Mouse (Mus musculus): ENCODE data around the gene Naaladl2.
"Not testable (repeated sequence)": the region's sequence is repeated elsewhere in the genome, so short reads cannot be mapped to it uniquely, and the experiment has no call there.

The Naaladl2 gene

DNA sequence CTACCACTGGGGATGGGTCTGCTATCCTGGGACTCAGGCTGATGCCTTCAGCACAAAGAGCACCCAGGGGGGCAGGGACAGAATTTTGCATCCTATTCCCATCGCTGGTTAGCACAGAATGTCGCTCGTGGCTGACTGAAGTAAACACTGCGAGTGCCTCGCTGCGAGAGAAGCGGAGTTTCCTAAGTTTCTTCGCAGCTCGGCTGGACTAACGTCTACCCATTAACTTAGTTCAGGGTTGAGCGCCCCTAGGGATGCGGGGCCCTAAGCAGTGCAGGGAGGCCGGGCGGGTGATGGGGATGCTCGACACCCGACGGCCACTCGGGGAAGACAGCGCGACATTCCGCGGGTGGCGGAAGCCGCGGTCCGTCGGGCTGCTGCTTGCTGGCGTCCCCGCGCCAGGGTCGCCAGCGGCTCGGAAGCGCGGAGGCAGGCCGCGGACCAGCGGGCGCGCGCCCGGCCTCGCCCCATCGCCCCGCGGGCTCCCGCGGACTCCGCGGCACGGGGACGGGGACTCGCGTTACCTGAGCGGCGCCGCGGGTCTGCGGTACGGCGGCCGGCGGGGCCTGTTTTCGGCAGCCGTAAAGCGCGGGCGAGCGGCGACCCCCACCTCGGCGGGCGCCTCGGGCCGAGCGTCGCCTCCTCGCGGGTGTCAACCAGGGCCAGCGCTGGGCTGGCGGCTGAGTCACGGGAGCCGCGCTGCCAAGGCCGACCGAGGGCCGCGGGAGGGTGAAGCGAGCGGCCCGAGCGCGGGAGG, at the start of gene Naaladl2:
TSS of gene Naaladl2 (minus strand) at position 707 of the 757 bp plus-strand sequence.
- DNase-seq (ENCODE audit: low read depth, low spot score), result no peak

DNA sequence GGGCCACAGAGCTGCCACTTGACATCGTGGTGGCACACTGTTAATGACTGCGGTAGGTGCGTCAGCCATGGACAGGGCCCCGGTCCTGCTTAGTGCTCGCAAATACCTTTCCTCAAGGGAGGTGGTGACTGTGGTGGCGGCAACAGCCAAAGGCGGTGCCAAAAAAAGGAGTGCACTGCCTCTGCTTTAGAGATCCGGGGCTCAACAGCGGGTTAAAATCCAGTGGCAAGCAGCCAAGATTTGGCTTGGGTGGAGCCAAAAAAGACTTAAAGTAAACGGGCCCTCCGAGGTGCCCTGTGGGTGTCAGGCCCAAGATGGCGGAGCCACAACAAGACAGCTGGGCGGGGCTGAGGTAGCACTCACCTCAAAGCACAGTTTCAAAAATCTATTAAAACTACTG, 7.7 kb upstream of the Naaladl2 start:
- DNase-seq (ENCODE audit: low read depth, low spot score), result no peak

DNA sequence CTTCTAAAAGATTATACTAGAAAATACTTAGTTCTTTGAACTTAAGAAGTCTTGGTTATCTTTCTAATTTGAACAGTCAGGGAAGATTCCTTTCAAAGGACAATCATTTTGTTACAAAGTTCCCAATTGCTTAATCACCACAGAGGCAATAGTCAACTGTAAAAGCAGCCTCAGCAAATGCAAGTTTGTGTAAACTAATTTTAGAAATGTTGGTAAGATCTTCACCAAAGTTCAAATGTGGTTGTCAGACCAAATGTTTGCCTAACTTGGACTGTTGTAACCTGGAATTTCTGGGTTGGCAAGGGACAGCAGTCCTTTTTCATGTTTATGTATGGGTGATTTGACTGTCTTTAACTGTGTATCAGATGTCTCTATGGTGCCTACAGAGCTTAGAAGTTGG, 3.2 kb upstream of the Naaladl2 start:
- no peak for DNase-seq (ENCODE audit: low read depth, low spot score)

DNA sequence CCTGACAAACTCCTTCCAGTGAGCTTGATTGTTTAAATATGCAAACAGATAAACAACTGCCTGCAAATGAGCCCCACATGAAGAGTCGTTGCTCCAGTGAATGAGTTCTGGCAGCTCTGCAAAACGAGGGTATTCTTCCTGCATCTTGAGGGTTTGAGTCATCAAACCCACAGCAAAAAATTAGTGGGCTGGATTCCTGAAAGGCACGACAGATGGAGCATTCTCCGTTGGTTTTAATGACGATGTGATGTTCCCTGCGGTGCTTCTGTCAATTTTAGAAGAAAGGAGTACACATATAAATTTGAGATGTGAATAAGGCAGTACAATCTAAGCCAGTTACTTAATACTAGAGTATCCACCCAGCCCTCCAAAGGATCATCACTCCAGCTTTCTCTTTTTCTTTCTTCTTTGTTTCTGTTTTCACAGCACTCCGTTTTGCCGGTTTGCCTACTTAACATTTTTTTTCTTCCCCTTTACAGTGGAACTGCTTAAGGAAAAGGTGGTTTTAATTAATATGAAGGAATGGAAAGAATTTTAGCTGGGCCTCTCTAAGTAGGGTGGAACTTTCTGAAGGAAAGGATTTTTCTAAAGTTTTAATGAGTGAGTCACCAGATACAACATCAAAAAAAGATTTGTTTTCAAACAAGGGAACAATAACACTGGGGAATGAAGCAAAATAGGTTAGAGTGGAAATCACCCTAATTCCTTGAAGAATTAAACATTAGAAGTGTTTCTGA, 1.1 kb upstream of the Naaladl2 start:
- no peak for DNase-seq (ENCODE audit: low read depth, low spot score)

DNA sequence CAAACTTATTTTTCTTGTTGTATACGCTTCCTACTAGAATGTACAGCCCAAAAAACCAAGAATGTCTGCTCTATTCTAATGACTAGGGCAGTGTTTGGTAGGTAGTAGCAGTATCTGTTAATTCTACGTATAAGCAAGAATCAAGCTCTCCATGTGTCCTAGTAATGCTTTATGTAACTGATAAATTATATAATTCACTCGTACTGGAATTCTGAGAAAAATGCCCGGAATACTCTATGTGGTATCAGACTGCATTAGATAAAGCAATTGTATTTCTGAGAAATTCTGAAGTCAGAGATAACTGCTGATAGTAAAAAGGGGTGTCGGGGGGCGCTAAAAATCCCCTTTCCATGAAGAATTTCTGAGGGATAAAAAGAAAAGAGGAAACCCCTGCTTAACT, 950 bp downstream of the Naaladl2 start:
- no peak for DNase-seq (ENCODE audit: low read depth, low spot score)

DNA sequence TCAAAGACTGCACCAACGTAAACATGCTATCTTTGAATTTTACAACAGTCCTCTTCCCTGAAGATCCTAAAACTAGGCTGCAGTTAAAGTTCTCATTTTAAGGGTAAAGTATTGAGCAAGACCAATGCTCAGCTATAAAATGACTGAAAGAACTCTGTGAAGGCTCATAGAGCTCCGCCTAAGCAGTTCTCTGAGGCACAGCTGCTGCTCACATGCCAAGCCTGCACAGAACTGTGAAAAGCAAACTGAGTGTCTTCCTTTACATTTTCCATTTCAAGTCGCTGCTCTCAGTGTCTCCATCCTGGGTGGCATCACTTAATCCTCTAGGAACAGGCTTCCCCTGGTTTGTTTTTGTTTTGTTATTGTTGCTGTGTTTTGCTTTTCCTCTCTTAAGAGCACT, 12.2 kb downstream of the Naaladl2 start:
- DNase-seq (ENCODE audit: low read depth, low spot score), result no peak

DNA sequence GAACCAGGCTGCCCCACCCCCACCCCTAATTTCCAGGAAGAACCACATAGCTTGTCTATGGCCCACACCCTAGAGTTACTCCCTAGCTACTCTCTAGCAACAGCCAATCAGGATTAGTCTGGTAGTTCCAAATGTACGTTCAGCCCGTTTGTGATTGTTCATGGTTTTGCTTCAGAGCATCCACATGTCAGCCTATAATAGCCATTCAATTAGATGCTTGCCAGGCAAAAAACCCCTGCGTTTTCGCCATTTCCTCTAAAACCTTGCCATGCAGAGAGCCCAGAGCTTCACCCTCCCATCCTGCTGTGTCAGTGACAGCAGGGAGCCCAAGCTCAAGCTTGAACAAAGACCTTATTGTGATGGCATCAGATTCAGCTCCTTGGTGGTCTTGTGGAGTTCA, 16.2 kb downstream of the Naaladl2 start:
- DNase-seq (ENCODE audit: low read depth, low spot score), result no peak

DNA sequence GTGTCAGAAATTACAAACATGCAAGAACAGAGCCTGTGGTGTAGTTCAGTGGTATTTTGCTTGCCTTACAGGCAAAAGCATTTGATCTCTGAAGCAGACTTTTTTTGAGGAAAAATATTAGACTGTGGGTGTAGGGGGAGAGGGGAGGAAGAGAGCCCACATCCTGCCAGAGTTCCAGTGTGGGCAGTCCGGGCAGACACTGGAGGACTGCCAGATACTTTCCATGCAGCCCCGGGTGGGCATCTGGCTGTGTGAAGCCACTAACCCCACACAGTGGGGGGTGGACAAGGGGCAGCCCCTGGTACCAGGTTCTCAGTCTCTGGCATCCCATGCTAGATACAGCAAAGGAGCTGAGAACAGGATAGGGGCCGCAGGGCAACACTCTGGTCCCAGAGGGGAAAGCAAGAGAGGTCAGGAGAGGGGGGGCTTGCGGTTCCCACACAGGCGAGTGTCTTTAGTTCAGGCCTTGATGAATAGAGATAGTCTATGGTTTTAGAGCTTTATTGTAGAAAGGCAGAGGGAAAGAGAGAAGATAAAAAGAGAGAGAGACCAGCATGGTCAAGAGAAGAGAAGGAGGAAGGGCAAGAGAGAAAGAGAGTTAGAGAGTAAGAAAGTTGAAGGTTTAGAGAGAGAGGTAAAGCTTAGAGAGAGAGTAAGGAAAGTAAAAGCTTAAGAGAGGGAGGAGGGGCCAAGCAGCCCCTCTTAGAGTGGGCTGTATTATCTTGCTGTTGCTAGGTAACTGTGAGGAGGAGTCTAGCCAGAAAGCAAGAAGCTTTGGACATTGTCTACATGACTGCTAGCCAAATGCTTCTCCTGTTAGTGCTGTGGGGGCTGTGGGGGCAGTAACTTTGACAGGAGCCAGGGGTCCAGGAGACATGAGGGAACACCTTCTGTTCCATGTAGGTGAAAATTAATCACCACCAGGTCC, 18.9 kb downstream of the Naaladl2 start:
- no peak for DNase-seq (ENCODE audit: low read depth, low spot score)

DNA sequence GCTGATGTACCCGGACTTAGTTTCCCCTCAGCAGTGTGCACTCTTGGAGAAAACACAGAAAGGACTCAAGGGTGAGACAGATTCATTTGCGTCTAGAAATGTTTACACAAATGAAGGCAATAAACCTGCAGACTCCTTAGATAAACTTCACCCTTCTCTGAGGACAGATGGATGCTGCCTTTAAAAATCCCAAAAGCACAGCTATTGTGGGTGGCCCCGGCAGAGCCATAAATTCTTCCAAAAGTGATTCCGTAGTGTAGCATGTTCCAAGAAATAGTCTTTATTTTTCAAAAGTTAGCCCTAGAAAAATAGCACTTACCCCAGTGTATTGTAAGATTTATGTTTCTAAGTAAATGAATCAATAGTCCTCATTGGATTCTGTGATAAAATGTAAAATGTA, 31.0 kb downstream of the Naaladl2 start:
- no peak for DNase-seq (ENCODE audit: low read depth, low spot score)

DNA sequence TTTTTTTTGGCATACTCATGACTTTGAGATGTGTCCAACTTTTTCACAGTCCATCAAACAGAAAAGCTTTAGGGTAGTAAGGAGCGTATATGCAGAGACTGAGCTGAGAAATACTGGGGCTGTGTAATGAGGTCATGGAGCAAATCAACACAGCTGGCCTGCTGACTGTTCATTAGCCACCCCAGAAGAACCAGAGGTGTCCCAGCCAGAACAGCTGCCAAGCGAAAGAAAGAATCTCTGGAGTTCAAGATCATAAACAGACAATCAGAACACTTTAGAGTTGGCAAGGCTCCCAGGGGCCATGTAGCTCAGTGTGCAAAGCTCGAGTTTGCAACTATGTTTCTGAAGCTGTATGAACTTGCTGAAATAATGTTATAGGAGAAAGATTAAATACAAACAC, 35.1 kb downstream of the Naaladl2 start:
- DNase-seq (ENCODE audit: low read depth, low spot score), result no peak

DNA sequence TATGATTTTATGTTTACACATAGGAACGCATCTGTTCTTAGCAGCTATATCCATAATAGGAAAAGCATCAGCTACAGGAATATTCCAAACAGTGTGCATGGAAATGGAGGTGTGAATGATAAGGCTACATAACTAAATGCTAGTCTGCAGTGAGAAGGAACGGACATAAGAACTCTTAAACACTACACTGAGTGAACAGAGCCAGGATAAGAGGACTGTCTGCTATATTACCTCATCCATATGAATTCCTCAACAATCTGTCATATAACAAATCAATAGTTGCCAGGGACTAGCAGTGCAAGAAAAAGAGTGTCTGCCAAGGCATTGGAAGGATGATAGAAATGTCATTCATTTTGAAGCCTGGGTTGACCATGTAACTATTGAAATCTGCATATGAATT, 51.1 kb downstream of the Naaladl2 start:
- no peak for DNase-seq (ENCODE audit: low read depth, low spot score)

DNA sequence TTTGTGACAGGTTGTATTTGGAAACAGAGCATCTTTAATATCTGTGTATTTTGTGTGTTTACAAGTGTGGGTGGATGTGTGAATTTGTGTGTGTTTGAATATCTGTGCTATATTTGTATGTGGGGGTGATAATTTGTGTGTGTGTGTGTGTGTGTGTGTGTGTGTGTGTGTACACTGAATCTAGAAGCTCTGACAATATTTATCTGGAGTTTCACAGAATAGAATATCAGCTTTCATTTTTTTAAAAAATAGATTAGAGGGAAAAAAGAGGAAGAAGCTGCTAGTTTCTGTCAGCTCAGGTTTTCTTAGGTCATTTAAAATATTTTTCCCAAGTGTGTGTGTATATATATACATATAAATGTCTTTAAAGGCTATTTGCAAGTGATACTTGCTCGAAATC, 68.3 kb downstream of the Naaladl2 start:
- DNase-seq (ENCODE audit: low read depth, low spot score), result no peak

DNA sequence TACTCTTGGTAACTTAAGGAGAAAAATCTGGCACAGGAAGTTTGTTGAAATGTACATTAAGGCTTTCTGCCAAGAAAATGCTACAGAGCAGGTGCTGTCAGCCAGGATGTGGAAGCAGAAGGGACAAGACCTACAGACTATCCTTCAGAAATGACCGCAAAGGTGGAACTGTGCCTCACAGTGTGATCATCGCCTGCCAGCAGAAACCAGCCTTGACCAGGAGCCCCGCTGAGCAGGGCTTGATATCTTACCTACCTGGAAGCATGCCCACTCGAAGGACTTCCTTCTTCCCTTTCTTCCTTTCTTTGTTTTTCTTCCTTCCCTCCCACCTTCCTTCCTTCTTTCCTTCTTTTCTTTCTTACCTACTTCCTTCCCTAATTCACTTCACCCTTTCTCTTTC, 69.8 kb downstream of the Naaladl2 start:
- DNase-seq (ENCODE audit: low read depth, low spot score), result no peak

DNA sequence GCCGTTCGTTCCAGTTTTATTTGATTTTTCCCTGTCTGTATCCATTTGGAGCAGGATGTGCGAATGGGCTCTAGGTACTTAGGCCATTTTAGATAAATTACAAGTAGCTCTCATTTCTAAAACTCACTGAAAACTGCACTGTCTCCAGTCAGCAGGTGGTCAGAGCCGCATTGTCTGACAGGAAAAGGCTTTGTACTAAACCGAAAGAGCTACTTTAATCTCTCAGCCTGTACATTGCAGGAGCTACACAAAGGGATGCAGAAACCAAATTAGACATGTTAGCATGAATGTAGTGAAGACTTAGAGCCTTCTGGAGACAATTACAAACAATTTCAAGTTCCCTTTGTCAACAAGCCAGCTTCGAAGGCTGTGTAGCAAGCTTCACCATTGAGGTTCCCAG, 70.2 kb downstream of the Naaladl2 start:
- no peak for DNase-seq (ENCODE audit: low read depth, low spot score)

DNA sequence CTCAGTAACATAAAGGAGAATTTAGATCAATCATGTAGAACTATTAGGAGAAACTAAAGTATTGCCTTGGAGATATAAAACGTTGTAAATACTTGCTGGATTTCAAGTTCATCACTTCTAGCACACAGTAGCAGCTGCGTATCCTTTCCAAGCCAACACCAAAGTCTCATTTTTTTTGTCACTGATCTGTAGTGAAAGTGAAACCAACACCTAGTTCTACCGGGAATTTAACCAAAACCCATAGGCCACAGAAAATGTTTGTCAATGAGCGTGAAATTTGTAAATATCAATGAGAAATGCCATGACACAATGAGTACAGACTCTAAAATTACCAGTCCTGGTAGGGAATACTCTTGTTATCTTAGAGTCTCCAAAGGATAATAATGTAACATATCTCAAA, 80.8 kb downstream of the Naaladl2 start:
- DNase-seq (ENCODE audit: low read depth, low spot score), result no peak

DNA sequence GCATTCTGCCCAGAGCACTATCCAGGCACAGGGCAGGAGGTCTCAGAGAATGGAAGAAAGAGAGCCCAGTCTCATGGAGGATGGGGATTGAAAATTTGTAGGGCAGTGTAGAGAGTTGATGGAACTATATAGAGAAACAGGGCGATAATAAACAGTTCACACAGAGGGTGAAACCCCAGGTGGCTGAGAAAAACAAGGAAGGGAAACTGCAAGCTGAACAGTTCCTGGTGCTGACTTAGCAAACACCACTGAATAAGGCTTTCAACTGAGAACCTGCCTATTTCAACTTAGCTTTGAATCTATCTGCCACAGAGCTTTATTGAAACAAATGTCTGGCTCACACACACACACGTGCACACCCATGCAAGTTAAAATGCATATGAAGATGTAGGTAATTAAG, 91.1 kb downstream of the Naaladl2 start:
- no peak for DNase-seq (ENCODE audit: low read depth, low spot score)

DNA sequence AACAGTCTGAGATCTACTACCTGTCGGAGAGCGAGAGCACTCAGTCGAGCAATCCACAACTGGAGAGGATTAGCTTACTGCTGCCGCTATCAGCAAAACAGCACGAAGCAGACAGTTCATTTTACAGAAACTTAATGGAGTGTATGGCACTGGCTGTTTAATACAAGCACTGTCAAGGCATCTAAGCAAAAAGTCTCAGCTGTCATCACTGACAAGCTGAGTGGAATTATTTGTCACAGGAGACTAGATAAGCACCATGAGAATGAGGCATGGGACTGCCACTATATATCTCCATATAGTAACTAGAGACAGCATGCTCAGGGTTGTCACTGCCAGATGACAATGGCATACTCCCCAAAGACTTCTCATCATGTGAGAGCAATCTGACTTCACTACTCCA, 124.1 kb downstream of the Naaladl2 start:
- no peak for DNase-seq (ENCODE audit: low read depth, low spot score)

DNA sequence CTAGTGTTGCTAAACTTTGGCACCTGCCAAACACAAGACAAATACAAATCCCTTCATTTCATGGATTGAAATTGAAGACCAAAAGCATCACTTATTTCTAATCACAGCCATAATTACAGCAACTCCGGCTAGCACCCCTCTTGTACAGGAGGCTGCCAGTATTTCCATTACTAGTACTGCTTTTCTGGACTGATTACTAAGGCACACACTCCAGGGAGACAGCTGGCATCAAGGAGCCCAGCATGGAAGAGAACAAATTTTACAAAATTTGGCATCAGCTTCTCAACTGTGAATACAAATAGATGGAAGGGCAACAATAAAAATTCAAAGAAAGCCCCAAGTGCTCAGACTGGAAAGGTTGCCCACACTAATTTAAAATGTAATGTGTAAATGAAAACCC, 133.3 kb downstream of the Naaladl2 start:
- DNase-seq (ENCODE audit: low read depth, low spot score), result no peak

DNA sequence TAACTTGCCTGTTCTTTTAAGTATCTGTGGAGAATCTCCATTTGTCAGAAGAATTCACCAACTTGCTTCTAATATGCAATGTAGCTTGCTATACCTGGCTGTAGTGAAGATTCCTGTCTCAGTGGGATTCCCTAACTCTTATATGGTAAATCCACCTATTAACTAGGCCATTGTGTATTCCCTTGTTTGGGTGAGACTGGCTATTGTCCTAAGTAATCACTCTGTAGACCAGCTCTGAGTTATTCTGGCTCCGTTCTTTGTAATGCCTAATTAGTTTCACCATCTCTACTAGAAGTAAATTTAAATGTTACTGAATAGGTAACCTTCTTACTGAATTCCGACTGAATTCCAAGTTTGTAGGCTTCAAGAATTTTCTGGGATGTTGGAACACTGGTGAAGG, 137.3 kb downstream of the Naaladl2 start:
- DNase-seq (ENCODE audit: low read depth, low spot score), result not testable (repeated sequence)

DNA sequence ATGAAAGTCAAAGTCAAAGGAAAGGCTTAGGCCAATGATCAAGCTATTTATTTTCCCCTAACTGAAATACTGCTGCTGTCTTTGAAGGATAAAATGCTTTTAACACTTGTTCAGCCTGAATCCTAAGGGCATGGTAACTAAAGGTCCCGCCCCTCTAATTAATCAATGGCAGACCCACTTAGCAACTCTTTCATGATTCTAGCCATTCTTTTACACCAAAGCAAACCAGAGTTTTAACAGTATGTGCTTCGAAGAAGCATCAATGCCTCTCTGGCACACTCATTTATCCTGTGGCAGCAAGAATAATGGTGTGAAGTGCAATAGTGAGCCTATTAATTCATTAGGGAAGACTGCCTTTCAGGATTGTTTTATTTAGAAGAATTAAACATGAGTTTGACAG, 151.5 kb downstream of the Naaladl2 start:
- DNase-seq (ENCODE audit: low read depth, low spot score), result no peak

DNA sequence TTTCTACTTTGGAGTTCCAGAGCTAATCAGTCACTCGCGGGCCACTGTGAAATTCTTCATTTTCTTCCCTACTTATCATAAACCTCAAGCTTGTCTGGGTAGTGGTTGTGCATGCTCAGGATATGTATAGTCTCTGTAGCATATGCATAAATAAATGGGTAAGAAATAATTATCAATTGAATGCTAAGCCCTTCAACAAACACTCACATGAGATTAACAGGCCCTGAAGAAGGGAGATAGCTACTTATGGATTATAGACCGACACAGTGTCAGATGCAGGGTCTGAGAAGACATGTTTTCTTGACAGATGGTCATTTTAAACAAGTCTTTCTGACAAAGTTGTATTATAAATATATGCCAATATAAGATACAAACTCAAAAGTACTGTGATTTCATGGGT, 152.0 kb downstream of the Naaladl2 start:
- DNase-seq (ENCODE audit: low read depth, low spot score), result no peak

DNA sequence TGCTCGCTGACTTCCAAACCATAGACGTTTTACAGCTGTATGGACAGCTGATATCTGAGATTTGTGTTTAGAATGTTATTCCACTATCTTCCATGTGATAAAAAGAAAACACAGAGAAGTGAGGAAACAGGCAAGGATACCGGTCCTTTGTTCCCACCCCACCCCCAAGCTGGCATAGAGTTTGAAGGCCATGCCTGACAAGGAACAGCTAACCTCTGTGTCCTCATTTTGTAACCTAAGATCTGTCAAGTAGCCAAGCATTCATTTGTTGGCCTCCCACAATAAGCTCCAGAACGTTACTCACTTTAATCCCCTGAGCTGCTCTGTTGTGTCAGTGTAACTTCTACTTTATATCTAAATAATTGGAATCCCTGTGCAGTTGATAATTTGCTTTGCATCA, 161.9 kb downstream of the Naaladl2 start:
- no peak for DNase-seq (ENCODE audit: low read depth, low spot score)
